In genomic region chr5:21054472-21055070, GRCm38 (mm10) we compare ENCODE assay signal across 8 mouse cellular contexts. TPM values are rescaled to one million over a fixed set of nuclear protein-coding genes. Genes with fewer than 3 reads are reported as not detected.
DNase-seq lines count a peak whose midpoint lies in the region; ATAC-seq and TF ChIP-seq lines count a peak whose summit lies in the region.

No protein-coding gene starts in this region.

- H3K27ac ChIP-seq in forebrain, postnatal 0 days (ENCODE audit: low read depth, low read length), result peak overlapping the region; percentile 98
- H3K27ac ChIP-seq in layer of hippocampus, adult 2 months, result peak overlapping the region; percentile 97
- H3K27ac ChIP-seq in lung, embryonic 16.5 days (ENCODE audit: low read length), result peak overlapping the region; percentile 99

- TF ChIP-seq CTCF in forebrain, postnatal 0 days (IDR thresholded peaks at IDR 0.05; ENCODE audit: low read depth), result no peak
- no peak for TF ChIP-seq CTCF in layer of hippocampus, adult 2 months (conservative IDR thresholded peaks at IDR 0.05)

- no peaks in the 10 kb centered on the region for H3K9me3 ChIP-seq in forebrain, postnatal 0 days (ENCODE audit: low read length)
- H3K9me3 ChIP-seq in lung, embryonic 16.5 days (ENCODE audit: control insufficient read depth, low read length), result no peaks in the 10 kb centered on the region

- H3K36me3 ChIP-seq in forebrain, postnatal 0 days (ENCODE audit: insufficient read depth), result no peaks in the 10 kb centered on the region
- H3K36me3 ChIP-seq in lung, embryonic 16.5 days (ENCODE audit: control insufficient read depth, insufficient read depth, low read length), result no peaks in the 10 kb centered on the region

- peak; percentile 90 for DNase-seq in NIH3T3 (ENCODE audit: low read depth)
- peak; percentile 39 for DNase-seq in cerebellum, adult 8-10 months
- DNase-seq in forebrain, postnatal 0 days, result peak; percentile 64
- DNase-seq in heart, postnatal 4 days, result peak; percentile 80
- peak; percentile 55 to 59 for DNase-seq in layer of hippocampus, adult 2 months (ENCODE audit: low spot score in 2 of 2)
- DNase-seq in ovary, postnatal 14 days (ENCODE audit: low spot score), result peak; percentile 66
- peak; percentile 39 for DNase-seq in thymus, postnatal 25 days

- peak overlapping the region; percentile 97 for H3K9ac ChIP-seq in forebrain, postnatal 0 days
- peak overlapping the region; percentile 97 for H3K9ac ChIP-seq in lung, embryonic 16.5 days (ENCODE audit: low read length)

- H3K4me1 ChIP-seq in forebrain, postnatal 0 days (ENCODE audit: insufficient read depth), result peaks cover 13% of the 10 kb centered on the region
- H3K4me1 ChIP-seq in lung, embryonic 16.5 days (replicated peaks; ENCODE audit: control insufficient read depth, insufficient read depth, low read length), result peaks cover 14% of the 10 kb centered on the region

- H3K4me3 ChIP-seq in forebrain, postnatal 0 days (ENCODE audit: low read depth, low read length), result peak overlapping the region; percentile 98
- H3K4me3 ChIP-seq in layer of hippocampus, adult 2 months, result peak overlapping the region; percentile 93
- H3K4me3 ChIP-seq in lung, embryonic 16.5 days (ENCODE audit: low read length), result peak overlapping the region; percentile 94

- peak; percentile 1; the same call in 1 of the 2 replicates for ATAC-seq in forebrain, postnatal 0 days
- ATAC-seq in lung, embryonic 16.5 days (ENCODE audit: low read depth), result peak; percentile 41

- no peaks in the 10 kb centered on the region for H3K27me3 ChIP-seq in forebrain, postnatal 0 days (ENCODE audit: insufficient read depth, low read length)
- no peaks in the 10 kb centered on the region for H3K27me3 ChIP-seq in lung, embryonic 16.5 days (ENCODE audit: control insufficient read depth, insufficient read depth, low read depth, low read length)

- H3K4me2 ChIP-seq in forebrain, postnatal 0 days (ENCODE audit: low read depth), result peak overlapping the region; percentile 62
- peak overlapping the region; percentile 57 for H3K4me2 ChIP-seq in lung, embryonic 16.5 days (ENCODE audit: low read depth, low read length)

- WGBS in forebrain, postnatal 0 days, result 2% methylated on average over 20 of the region's 20 CpGs
- WGBS in lung, embryonic 16.5 days, result 0% methylated on average over 20 of the region's 20 CpGs

RNA-seq across cellular contexts. Expression of gene Ptpn12, which starts 1.1 kb away (rescaled TPM):
- total RNA-seq in forebrain, postnatal 0 days (2014; rRNA removed), result 27.7 and 31.8 TPM in 2 replicates
- 10.9 and 12.1 TPM in 2 replicates for polyA plus RNA-seq in forebrain, postnatal 0 days (2015; fragmentation: Nextera tagmentation; extraction: Ambion mirVana)
- total RNA-seq in heart, postnatal 4 days (2021), result 10 to 100 TPM; 50.0 to 53.0 TPM
- 10 to 100 TPM; 33.9 to 34.0 TPM for total RNA-seq in layer of hippocampus, adult 2 months (2021)
- 25.7 and 29.4 TPM in 2 replicates for polyA plus RNA-seq in lung, embryonic 16.5 days (2015; fragmentation: Nextera tagmentation; extraction: Ambion mirVana)

Comparison
In these comparisons a context has a peak if more than half of its experiments do, and no peak if none do; other contexts are left out.
1. Peak in every context shown above with its lines: DNase-seq, ATAC-seq, H3K4me3 ChIP-seq and H3K27ac ChIP-seq.
2. DNase-seq: peak in every context shown above with its lines; median percentile 90 in NIH3T3; 80 in heart, postnatal 4 days; 66 in ovary, postnatal 14 days; 64 in forebrain, postnatal 0 days; 57 in layer of hippocampus, adult 2 months; 39 in cerebellum, adult 8-10 months; 39 in thymus, postnatal 25 days.